Mouse (Mus musculus): ENCODE results near the gene Tmem185b. TPM values are rescaled to one million over a fixed set of nuclear protein-coding genes. Genes with fewer than 3 reads are reported as not detected.

The Tmem185b gene
- total and polyA plus RNA-seq, 3 experiments: 25.2 to 35.8 TPM; not detected in 1

GRCm38 (mm10) chr1:119555651-119556050 lies 29.7 kb downstream of the Tmem185b start:
- Histone ChIP-seq H3K27me3 (ENCODE audit: control insufficient read depth in 1 of 2, insufficient read depth in 2 of 2, low read length in 2 of 2) (no peaks in the 10 kb centered on the region), H3K79me2 (ENCODE audit: control insufficient read depth, insufficient read depth, low read length, poor library complexity) (no peaks in the 10 kb centered on the region), H3K27ac (ENCODE audit: control insufficient read depth, low read depth, low read length) (no peak overlapping the region), H3K4me3 (ENCODE audit: control insufficient read depth in 1 of 2, insufficient read depth in 1 of 2, low read depth in 2 of 2, low read length in 2 of 2) (no peak overlapping the region), H3K4me1 (ENCODE audit: control insufficient read depth in 1 of 2, insufficient read depth in 2 of 2, low read length in 2 of 2) (no peaks in the 10 kb centered on the region), H3K9ac (ENCODE audit: control insufficient read depth, low read depth, low read length, poor library complexity, severe bottlenecking) (no peak overlapping the region), H3K36me3 (ENCODE audit: control insufficient read depth in 1 of 2, insufficient read depth in 2 of 2, low read length in 2 of 2) (no peaks in the 10 kb centered on the region), H3K9me3 (replicated peaks; ENCODE audit: insufficient read depth, low read length) (no peaks in the 10 kb centered on the region)
- TF ChIP-seq SIN3A (IDR thresholded peaks at IDR 0.05; ENCODE audit: low read length) (no peak), POLR2AphosphoS5 (IDR thresholded peaks at IDR 0.05; ENCODE audit: borderline replicate concordance, low read depth, low read length) (no peak), ZC3H11A (IDR thresholded peaks at IDR 0.05; ENCODE audit: low read depth, low read length) (no peak), GATA1 (IDR thresholded peaks at IDR 0.05; ENCODE audit: low read depth, low read length) (no peak)
- no peak for DNase-seq (ENCODE audit: low read depth, low spot score)

DNA sequence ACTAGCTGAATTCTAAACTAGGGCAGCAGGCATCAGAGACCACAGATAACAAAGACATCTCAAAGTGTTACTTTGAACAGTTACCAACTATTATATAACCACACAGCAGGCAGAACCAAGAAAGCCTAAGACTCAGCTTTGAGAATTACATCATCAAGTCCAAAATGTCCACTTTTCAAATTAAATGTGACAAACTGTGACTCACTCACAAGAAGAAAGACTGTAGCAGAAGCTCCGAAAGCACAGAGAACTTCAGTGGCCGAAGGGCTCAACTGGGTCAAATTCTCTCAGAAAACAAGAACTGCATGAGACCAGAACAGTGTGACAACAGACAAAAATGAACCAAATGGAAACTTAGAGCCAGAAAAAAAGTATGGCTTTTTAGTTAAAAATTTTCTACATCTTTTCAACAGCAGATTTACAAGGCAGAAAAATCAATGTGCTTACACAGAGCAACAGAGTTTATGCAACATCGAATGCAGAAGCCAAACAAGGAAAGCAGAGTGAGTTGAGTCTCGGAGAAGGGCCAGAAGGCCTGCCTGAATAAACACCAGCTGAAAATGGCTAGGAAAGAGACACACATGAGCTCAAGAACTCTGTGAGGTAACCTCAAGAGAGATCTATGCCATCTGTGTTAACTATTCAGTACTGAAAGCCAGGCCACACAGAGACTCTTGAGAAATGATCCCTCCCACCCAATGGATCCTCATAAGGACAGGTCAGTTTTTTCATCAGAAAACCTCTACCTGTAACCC lies 31.9 kb downstream of the Tmem185b start:
- Histone ChIP-seq H3K27me3 (ENCODE audit: control insufficient read depth in 1 of 2, insufficient read depth in 2 of 2, low read length in 2 of 2) (no peaks in the 10 kb centered on the region), H3K27ac (ENCODE audit: control insufficient read depth, low read depth, low read length) (no peak overlapping the region), H3K9me3 (replicated peaks; ENCODE audit: insufficient read depth, low read length) (no peaks in the 10 kb centered on the region), H3K79me2 (ENCODE audit: control insufficient read depth, insufficient read depth, low read length, poor library complexity) (no peaks in the 10 kb centered on the region), H3K4me1 (ENCODE audit: control insufficient read depth in 1 of 2, insufficient read depth in 2 of 2, low read length in 2 of 2) (no peaks in the 10 kb centered on the region), H3K4me3 (ENCODE audit: control insufficient read depth in 1 of 2, insufficient read depth in 1 of 2, low read depth in 2 of 2, low read length in 2 of 2) (no peak overlapping the region), H3K36me3 (ENCODE audit: control insufficient read depth in 1 of 2, insufficient read depth in 2 of 2, low read length in 2 of 2) (no peaks in the 10 kb centered on the region), H3K9ac (ENCODE audit: control insufficient read depth, low read depth, low read length, poor library complexity, severe bottlenecking) (no peak overlapping the region)
- TF ChIP-seq JUND (IDR thresholded peaks at IDR 0.05; ENCODE audit: low read depth, low read length): no peak
- TF ChIP-seq MAX (IDR thresholded peaks at IDR 0.05; ENCODE audit: low read length): no peak
- no peak for TF ChIP-seq ZC3H11A (IDR thresholded peaks at IDR 0.05; ENCODE audit: low read depth, low read length)
- no peak for TF ChIP-seq KAT2A (conservative IDR thresholded peaks at IDR 0.05; ENCODE audit: low read depth, low read length)
- TF ChIP-seq ELF1 (IDR thresholded peaks at IDR 0.05; ENCODE audit: low read depth, low read length): no peak
- no peak for DNase-seq (ENCODE audit: low read depth, low spot score)

GRCm38 (mm10) chr1:119565531-119565930 lies 39.6 kb downstream of the Tmem185b start:
- Histone ChIP-seq H3K4me3 (ENCODE audit: control insufficient read depth in 1 of 2, insufficient read depth in 1 of 2, low read depth in 2 of 2, low read length in 2 of 2) (no peak overlapping the region), H3K4me1 (ENCODE audit: control insufficient read depth in 1 of 2, insufficient read depth in 2 of 2, low read length in 2 of 2) (peaks cover 0 to 4% of the 10 kb centered on the region in 2 experiments; a peak in 3 of 4 replicates), H3K9me3 (replicated peaks; ENCODE audit: insufficient read depth, low read length) (no peaks in the 10 kb centered on the region), H3K36me3 (ENCODE audit: control insufficient read depth in 1 of 2, insufficient read depth in 2 of 2, low read length in 2 of 2) (peaks cover 0 to 8% of the 10 kb centered on the region in 2 experiments; a peak in 3 of 4 replicates), H3K9ac (ENCODE audit: control insufficient read depth, low read depth, low read length, poor library complexity, severe bottlenecking) (no peak overlapping the region), H3K27me3 (ENCODE audit: control insufficient read depth in 1 of 2, insufficient read depth in 2 of 2, low read length in 2 of 2) (no peaks in the 10 kb centered on the region), H3K79me2 (ENCODE audit: control insufficient read depth, insufficient read depth, low read length, poor library complexity) (no peaks in the 10 kb centered on the region), H3K27ac (ENCODE audit: control insufficient read depth, low read depth, low read length) (no peak overlapping the region)
- no peak for TF ChIP-seq UBTF (IDR thresholded peaks at IDR 0.05; ENCODE audit: borderline replicate concordance, insufficient read depth, low read depth, low read length)
- TF ChIP-seq ZC3H11A (IDR thresholded peaks at IDR 0.05; ENCODE audit: low read depth, low read length): no peak
- TF ChIP-seq HCFC1 (IDR thresholded peaks at IDR 0.05; ENCODE audit: low read depth, low read length): no peak
- TF ChIP-seq MAFK (IDR thresholded peaks at IDR 0.05; ENCODE audit: borderline replicate concordance, low read depth, low read length): no peak
- TF ChIP-seq MAZ (IDR thresholded peaks at IDR 0.05; ENCODE audit: low read depth, low read length): no peak
- no peak for TF ChIP-seq CHD2 (IDR thresholded peaks at IDR 0.05; ENCODE audit: low read length)
- TF ChIP-seq MXI1 (IDR thresholded peaks at IDR 0.05; ENCODE audit: low read depth, low read length): no peak
- TF ChIP-seq POLR2AphosphoS2 (IDR thresholded peaks at IDR 0.05; ENCODE audit: low read length): no peak
- no peak for DNase-seq (ENCODE audit: low read depth, low spot score)
